Mouse (Mus musculus): Measurements from ENCODE around the gene Hsd17b3. TPM values are rescaled to one million over a fixed set of nuclear protein-coding genes. Genes with fewer than 3 reads are reported as not detected.
"Not testable (repeated sequence)": the region's sequence is repeated elsewhere in the genome, so short reads cannot be mapped to it uniquely, and the experiment has no call there.

Hsd17b3 gene
- polyA plus RNA-seq, 1 experiment from 2014 or later, result not detected

DNA sequence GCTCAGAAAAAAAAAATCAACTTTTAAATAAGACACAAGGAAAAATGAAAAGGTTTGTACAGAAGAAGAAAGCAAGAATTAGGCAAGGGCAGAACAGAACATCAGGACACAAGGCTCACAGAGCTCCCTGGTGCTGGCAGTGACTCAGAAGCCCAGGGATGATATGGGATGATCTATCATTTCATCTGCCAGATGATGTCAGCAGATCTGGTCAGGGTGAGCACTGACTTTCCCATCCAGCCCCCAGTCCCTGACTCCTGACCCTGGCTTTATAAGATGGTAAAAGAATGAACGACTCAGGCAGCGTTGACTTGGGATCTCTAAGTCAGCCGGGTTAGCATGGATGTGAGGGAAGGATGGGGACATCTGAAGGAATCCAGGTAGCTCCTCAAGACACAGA lies 5.7 kb downstream of the Hsd17b3 start:
- H3K27me3 ChIP-seq (replicated peaks), result no peaks in the 10 kb centered on the region
- no peak overlapping the region for H3K9ac ChIP-seq
- WGBS, result 79% methylated on average over 3 of the region's 3 CpGs
- H3K36me3 ChIP-seq, result no peaks in the 10 kb centered on the region
- H3K4me3 ChIP-seq, result no peak overlapping the region
- H3K27ac ChIP-seq (replicated peaks), result no peak overlapping the region
- no peak for ATAC-seq (ENCODE audit: extremely low read depth, insufficient number of reproducible peaks, low FRiP score, low TSS enrichment)
- H3K4me1 ChIP-seq, result peaks cover 18% of the 10 kb centered on the region
- H3K4me2 ChIP-seq, result no peak overlapping the region
- H3K9me3 ChIP-seq, result no peaks in the 10 kb centered on the region

DNA sequence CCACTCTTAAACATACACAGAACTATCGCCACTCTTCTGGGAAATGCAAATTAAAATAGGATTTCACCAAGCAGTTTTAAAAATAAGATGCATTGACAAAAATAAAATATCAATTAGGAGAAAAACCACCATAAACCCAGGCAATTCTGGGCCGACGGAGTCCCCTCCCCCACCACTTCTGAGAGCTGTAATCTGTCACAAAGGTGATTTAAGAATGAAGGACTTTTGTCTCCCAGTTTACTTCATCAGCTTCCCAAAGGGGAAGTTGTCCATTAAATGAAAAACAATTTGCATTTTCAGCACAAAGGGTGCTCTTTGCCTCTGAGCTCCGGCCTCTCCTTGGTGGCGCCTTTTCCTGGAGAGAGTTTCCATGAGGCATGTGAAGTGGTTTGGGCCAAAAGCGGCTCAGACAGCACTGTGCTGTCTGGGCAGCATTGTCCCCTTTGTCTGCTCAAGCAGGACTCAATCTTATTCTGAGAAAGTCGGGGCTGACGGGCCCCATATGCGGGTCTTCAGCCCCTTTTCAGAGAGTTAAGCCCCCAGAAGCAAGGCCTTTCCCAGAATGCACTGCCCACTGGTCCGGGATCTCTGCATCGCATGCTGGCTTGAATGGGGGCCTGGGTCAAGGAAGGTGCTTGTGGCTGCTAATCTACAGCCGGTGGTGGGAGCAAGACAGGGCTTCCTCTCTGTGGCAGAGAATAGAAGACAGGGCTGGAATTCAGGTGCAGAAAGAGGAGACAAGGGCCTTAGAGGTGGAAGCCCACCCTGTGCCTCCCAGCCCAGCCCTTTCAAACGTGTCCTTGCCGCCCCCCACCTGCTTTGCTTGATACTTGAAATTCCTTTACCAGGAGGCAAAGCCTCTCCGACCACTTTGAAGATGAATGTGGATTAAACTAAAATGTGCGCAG lies 7.8 kb downstream of the Hsd17b3 start:
- peak overlapping the region; percentile 52 for H3K9ac ChIP-seq
- WGBS, result 33% methylated on average over 16 of the region's 16 CpGs
- H3K27ac ChIP-seq (replicated peaks), result 0 out of 2 replicates have a peak overlapping the region, but pooled peaks have one; percentile 28
- peaks cover 14% of the 10 kb centered on the region for H3K4me1 ChIP-seq
- H3K27me3 ChIP-seq (replicated peaks), result no peaks in the 10 kb centered on the region
- H3K4me3 ChIP-seq, result no peak overlapping the region
- H3K9me3 ChIP-seq, result no peaks in the 10 kb centered on the region
- H3K4me2 ChIP-seq, result peak overlapping the region; percentile 31; the same call in 1 of the 2 replicates
- no peak for ATAC-seq (ENCODE audit: extremely low read depth, insufficient number of reproducible peaks, low FRiP score, low TSS enrichment)
- H3K36me3 ChIP-seq, result no peaks in the 10 kb centered on the region

DNA sequence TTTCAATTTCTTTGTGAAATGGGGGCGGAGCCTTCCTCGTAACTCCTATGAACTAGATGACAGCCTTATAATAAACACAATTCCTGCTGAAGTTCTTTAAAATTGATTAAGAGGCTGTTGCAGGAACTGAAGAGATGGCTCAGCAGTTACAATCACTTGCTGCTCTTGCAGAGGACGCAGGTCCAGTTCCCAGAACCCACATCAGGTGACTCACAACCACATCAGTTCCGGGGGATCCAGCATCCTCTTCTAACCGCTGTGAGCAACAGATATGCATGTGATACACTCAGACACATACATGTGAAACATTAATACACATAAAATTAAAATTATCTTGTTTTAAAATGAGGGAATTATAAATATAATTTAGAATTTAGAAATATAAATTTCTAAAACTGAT lies 11.4 kb downstream of the Hsd17b3 start:
- H3K9ac ChIP-seq, result no peak overlapping the region
- ATAC-seq (ENCODE audit: extremely low read depth, insufficient number of reproducible peaks, low FRiP score, low TSS enrichment), result no peak
- H3K27ac ChIP-seq (replicated peaks), result no peak overlapping the region
- peaks cover 14% of the 10 kb centered on the region for H3K4me1 ChIP-seq
- H3K9me3 ChIP-seq, result no peaks in the 10 kb centered on the region
- 85% methylated on average over 5 of the region's 5 CpGs for WGBS
- no peak overlapping the region for H3K4me3 ChIP-seq
- no peaks in the 10 kb centered on the region for H3K27me3 ChIP-seq (replicated peaks)
- no peaks in the 10 kb centered on the region for H3K36me3 ChIP-seq
- H3K4me2 ChIP-seq, result no peak overlapping the region

DNA sequence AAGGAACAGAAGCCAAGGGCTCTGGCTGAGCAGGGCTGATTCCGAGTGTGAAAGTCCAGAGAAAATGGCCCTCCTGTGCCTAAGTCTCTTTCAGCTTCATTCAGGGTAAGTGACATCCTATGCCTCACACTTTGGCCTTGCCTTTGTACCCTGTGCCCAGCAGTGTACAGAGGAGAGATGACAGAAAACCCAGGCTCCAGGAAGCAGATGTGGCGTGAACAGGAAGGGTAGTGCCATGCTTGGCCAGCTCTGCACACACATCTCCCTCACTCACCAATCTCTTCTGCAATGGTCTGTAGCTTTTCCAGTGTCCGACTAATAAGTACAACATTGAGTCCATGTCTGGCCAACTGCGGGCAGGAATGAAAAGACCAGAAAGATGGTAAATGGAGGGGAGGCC lies 13.0 kb downstream of the Hsd17b3 start:
- H3K4me3 ChIP-seq, result no peak overlapping the region
- no peaks in the 10 kb centered on the region for H3K9me3 ChIP-seq
- H3K4me2 ChIP-seq, result no peak overlapping the region
- H3K36me3 ChIP-seq, result no peaks in the 10 kb centered on the region
- peaks cover 2% of the 10 kb centered on the region; the same call in 1 of the 2 replicates for H3K4me1 ChIP-seq
- no peaks in the 10 kb centered on the region for H3K27me3 ChIP-seq (replicated peaks)
- no peak overlapping the region for H3K9ac ChIP-seq
- no peak overlapping the region for H3K27ac ChIP-seq (replicated peaks)
- ATAC-seq (ENCODE audit: extremely low read depth, insufficient number of reproducible peaks, low FRiP score, low TSS enrichment), result no peak
- 74% methylated on average over 4 of the region's 4 CpGs for WGBS

DNA sequence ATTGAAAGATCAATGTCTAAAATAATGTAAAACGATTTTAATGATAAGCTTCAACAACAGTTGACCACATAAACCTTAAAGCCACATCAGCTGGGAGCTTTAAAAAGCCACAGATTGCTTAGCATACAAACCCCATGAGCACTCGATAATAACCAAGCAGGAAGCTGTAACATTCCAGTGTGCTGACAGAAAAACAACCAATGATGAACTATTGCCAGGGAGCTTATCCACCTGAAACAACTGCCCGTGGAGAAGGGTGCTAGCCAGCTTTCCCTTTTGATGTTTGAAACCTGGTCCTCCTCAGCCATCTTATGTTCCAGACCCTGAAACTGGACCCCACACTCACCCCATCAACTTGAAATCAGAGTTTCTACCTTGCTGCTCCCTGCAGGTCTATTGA lies 22.4 kb downstream of the Hsd17b3 start:
- no peak overlapping the region for H3K4me2 ChIP-seq

DNA sequence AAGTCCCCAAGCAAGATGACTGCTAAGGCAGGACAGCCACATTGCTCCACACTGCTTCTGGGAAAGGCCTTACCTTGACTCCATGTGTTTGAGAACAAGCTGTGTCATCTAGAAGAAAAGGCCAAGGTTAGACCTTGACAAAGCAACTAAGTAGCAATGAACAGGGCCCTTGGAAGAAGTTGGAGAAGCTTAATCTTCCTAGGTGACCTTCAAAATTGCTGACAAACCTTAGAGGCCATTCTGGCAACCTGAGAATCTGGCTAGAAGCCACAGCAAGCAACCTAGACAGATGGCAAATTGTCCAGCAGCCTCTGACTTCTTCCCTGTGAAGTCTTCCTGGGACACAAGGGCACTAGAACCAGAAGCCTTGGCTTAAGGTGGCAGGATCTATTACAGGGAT lies 24.8 kb downstream of the Hsd17b3 start:
- Histone ChIP-seq H3K36me3 (no peaks in the 10 kb centered on the region), H3K9me3 (no peaks in the 10 kb centered on the region), H3K9ac (no peak overlapping the region), H3K4me1 (peaks cover 7% of the 10 kb centered on the region; the same call in 1 of the 2 replicates), H3K4me3 (no peak overlapping the region), H3K4me2 (no peak overlapping the region), H3K27me3 (replicated peaks) (no peaks in the 10 kb centered on the region), H3K27ac (replicated peaks) (no peak overlapping the region)
- no peak for ATAC-seq (ENCODE audit: extremely low read depth, insufficient number of reproducible peaks, low FRiP score, low TSS enrichment)

More for the DNA sequence above, 22.4 kb downstream of the Hsd17b3 start:
- no peak for ATAC-seq (ENCODE audit: extremely low read depth, insufficient number of reproducible peaks, low FRiP score, low TSS enrichment)
- no peak overlapping the region for H3K4me3 ChIP-seq
- no peak overlapping the region for H3K9ac ChIP-seq
- no peaks in the 10 kb centered on the region for H3K36me3 ChIP-seq
- WGBS, result 32% methylated on average over 3 of the region's 3 CpGs
- H3K4me1 ChIP-seq, result peaks cover 7% of the 10 kb centered on the region; the same call in 1 of the 2 replicates
- H3K27ac ChIP-seq (replicated peaks), result no peak overlapping the region
- no peaks in the 10 kb centered on the region for H3K9me3 ChIP-seq
- H3K27me3 ChIP-seq (replicated peaks), result no peaks in the 10 kb centered on the region

DNA sequence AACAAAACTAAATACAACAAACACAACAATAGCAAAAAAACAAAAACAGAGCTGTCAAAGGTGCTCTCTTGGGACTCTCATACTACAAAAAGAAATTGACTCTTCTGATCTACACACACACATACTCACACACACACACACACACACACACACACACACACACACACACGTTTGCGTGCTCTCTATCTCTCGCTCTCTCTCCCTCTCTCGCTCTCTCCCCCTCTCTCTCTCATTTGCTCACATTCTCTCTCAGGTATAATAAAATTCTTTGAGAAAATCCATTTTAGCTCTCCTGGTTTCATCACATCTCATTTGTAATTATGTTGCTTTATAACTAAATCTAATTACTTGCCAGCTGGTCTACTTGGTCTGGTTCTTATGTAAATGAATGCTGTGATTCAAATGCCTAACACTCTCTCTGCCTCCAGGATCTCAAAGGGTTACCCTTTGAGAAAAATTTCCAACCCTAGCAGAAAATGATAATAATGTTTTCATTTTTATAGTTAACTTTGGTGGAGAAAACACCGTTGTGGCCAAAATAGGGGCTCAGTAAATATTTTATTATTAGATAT lies 28.0 kb downstream of the Hsd17b3 start:
- 75% methylated on average over 5 of the region's 5 CpGs for WGBS
- Histone ChIP-seq H3K4me2 (no peak overlapping the region), H3K4me1 (no peaks in the 10 kb centered on the region), H3K4me3 (no peak overlapping the region), H3K9me3 (no peaks in the 10 kb centered on the region), H3K27ac (replicated peaks) (no peak overlapping the region), H3K27me3 (replicated peaks) (no peaks in the 10 kb centered on the region), H3K36me3 (no peaks in the 10 kb centered on the region), H3K9ac (no peak overlapping the region)
- ATAC-seq (ENCODE audit: extremely low read depth, insufficient number of reproducible peaks, low FRiP score, low TSS enrichment), result no peak

DNA sequence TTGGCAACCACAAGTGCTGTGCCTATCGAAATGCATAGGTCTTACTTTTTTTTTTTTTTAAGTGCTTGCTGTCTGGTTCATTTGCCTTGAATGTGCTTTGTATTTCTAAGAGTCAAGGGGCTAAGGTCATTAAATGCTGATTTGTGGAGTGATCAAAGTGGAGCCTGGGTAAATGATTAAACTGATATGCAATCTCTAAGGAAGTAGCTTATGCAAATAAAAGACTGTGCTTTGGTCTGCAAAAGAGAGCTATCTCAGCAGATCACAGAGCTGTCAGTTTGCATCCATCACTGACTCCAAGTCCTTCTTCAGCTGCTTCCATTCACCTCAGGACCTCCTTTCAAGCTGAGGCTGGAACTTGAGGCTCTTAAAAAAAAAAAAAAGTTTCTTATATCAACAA lies 35.1 kb downstream of the Hsd17b3 start:
- Histone ChIP-seq H3K4me2 (no peak overlapping the region), H3K27ac (replicated peaks) (no peak overlapping the region), H3K9ac (no peak overlapping the region), H3K4me3 (no peak overlapping the region), H3K27me3 (replicated peaks) (no peaks in the 10 kb centered on the region), H3K36me3 (no peaks in the 10 kb centered on the region), H3K9me3 (peaks cover 18% of the 10 kb centered on the region), H3K4me1 (no peaks in the 10 kb centered on the region)
- ATAC-seq (ENCODE audit: extremely low read depth, insufficient number of reproducible peaks, low FRiP score, low TSS enrichment), result no peak
- WGBS, result 42% methylated on average over 1 of the region's 1 CpGs

DNA sequence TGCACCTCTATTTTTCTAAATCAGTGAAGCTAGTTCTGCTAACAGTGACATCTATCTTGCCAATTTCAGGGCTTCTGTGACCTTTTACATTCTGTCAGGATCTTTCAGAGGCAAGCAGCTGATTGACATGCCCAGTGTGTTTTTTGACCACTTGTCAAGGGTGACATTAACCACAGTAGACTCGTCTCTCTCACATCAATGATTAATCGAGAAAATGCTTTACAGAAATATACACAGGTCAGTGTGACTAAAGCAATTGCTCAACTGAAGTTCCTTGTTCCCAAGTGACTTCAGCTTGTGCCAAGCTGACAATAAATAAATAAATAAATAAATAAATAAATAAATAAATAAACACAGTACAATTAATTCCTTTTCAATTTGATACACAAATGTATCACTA lies 36.7 kb downstream of the Hsd17b3 start:
- H3K9me3 ChIP-seq, result peaks cover 18% of the 10 kb centered on the region
- not testable (repeated sequence) for H3K9ac ChIP-seq; H3K4me3 ChIP-seq; H3K27me3 ChIP-seq (replicated peaks); H3K4me2 ChIP-seq; ATAC-seq (ENCODE audit: extremely low read depth, insufficient number of reproducible peaks, low FRiP score, low TSS enrichment); H3K4me1 ChIP-seq; H3K36me3 ChIP-seq; H3K27ac ChIP-seq (replicated peaks)
- 76% methylated on average over 2 of the region's 2 CpGs for WGBS

DNA sequence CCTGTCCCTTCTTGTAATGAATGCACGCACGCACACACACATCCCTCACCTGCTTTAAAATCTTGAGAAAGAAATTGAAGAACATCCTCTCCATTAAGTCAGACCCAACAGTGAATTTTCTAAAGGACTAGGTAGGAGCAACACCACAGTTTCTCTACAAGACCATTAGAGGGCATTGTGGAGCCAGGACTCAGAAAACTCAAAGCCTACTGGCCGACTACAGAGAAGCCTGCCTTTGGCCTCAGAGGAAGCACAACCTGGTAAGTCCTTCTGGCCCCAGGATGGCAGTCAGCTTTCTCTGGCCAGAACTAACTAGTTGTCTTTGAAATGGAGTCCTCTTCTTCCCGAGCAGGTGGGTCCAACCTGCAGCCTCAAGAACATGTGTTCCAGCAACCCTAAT lies 38.1 kb downstream of the Hsd17b3 start:
- H3K27ac ChIP-seq (replicated peaks), result no peak overlapping the region
- H3K36me3 ChIP-seq, result no peaks in the 10 kb centered on the region
- no peak overlapping the region for H3K9ac ChIP-seq
- no peak overlapping the region for H3K4me2 ChIP-seq
- no peaks in the 10 kb centered on the region for H3K27me3 ChIP-seq (replicated peaks)
- H3K4me1 ChIP-seq, result no peaks in the 10 kb centered on the region
- WGBS, result 56% methylated on average over 4 of the region's 4 CpGs
- H3K9me3 ChIP-seq, result peaks cover 18% of the 10 kb centered on the region
- no peak for ATAC-seq (ENCODE audit: extremely low read depth, insufficient number of reproducible peaks, low FRiP score, low TSS enrichment)
- no peak overlapping the region for H3K4me3 ChIP-seq

DNA sequence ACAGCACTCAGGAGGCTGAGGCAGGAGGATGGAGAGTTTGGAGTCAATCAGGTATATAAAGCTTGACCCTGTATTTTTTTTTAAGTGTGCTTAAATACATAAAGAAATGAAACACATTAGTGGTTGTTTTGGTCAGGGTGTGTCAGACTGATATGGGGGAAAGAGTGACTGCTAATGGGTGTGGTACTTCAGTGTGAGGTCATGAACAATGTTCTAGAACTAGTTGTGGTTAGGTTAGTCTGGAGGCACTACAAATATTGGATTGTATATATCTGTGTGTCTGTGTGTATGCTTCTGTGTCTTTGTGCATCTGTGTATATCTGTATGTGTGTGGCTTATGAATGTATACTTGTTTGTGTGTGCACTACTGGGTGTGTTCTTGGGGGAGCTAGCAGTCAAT lies 39.5 kb downstream of the Hsd17b3 start:
- Histone ChIP-seq H3K4me2 (no peak overlapping the region), H3K27ac (replicated peaks) (no peak overlapping the region), H3K4me1 (no peaks in the 10 kb centered on the region), H3K9me3 (peaks cover 13% of the 10 kb centered on the region), H3K27me3 (replicated peaks) (no peaks in the 10 kb centered on the region), H3K36me3 (no peaks in the 10 kb centered on the region), H3K4me3 (no peak overlapping the region), H3K9ac (no peak overlapping the region)
- no peak for ATAC-seq (ENCODE audit: extremely low read depth, insufficient number of reproducible peaks, low FRiP score, low TSS enrichment)

DNA sequence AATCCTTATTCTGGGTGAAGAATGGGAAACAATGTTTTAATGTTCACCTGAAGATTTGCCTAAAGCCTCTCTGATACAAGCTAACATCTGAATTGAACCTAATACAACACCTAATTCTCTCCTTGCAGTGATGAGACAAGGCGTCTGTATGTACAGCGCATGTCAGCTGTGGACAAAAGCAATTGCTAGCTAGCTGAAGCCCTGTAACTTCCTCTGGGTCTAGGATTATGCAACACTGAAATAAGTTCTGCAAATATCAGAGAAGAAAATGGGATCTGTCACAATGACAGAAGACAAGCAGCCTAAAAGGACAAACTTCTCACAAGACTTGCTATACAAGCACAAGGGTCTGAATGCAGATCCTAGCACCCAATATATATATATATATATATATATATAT lies 40.6 kb downstream of the Hsd17b3 start:
- H3K4me3 ChIP-seq, result no peak overlapping the region
- H3K27me3 ChIP-seq (replicated peaks), result no peaks in the 10 kb centered on the region
- H3K36me3 ChIP-seq, result no peaks in the 10 kb centered on the region
- H3K9me3 ChIP-seq, result peaks cover 8% of the 10 kb centered on the region
- H3K9ac ChIP-seq, result no peak overlapping the region
- ATAC-seq (ENCODE audit: extremely low read depth, insufficient number of reproducible peaks, low FRiP score, low TSS enrichment), result no peak
- 88% methylated on average over 2 of the region's 2 CpGs for WGBS
- H3K4me2 ChIP-seq, result no peak overlapping the region
- no peaks in the 10 kb centered on the region for H3K4me1 ChIP-seq
- no peak overlapping the region for H3K27ac ChIP-seq (replicated peaks)
